Mouse (Mus musculus) heart, embryonic 14.5 days (tissue): ENCODE measurements around the gene Myh9. TPM values are rescaled to one million over a fixed set of nuclear protein-coding genes. Genes with fewer than 3 reads are reported as not detected.

Experiments used
- ATAC-seq: fragments of 200-750 bp; cut with Nextera tagmentation; 2 replicates; pipeline ENCODE4 v1.8.0; 2017; ENCODE audit warnings: low read depth, moderate TSS enrichment; ENCODE audit not compliant: insufficient number of reproducible peaks, insufficient read depth, low FRiP score
- H3K27ac ChIP-seq, 2 experiments: fragments of 200-500 bp in 1 of 2; fragments of 300-500 bp in 1 of 2; sonication (generic) in 1 of 2; replicated peaks in 1 of 2; 2 replicates each; pipeline ENCODE4 v1.5.1; 2012 to 2014; ENCODE audit warnings: low read depth in 2 of 2, low read length in 2 of 2, control low read depth in 1 of 2, mild to moderate bottlenecking in 1 of 2, mixed read lengths in 1 of 2; ENCODE audit not compliant: control insufficient read depth in 1 of 2, insufficient read depth in 1 of 2
- H3K27me3 ChIP-seq: fragments of 300-500 bp; sonication (generic); 2 replicates; pipeline ENCODE4 v1.6.1; 2014; ENCODE audit warnings: mild to moderate bottlenecking, low read length, control low read depth; ENCODE audit not compliant: control insufficient read depth, insufficient read depth
- H3K36me3 ChIP-seq: fragments of 300-500 bp; sonication (generic); 2 replicates; pipeline ENCODE4 v1.6.1; 2014; ENCODE audit warnings: mild to moderate bottlenecking, control low read depth, low read length, mixed read lengths; ENCODE audit not compliant: control insufficient read depth, insufficient read depth
- H3K4me1 ChIP-seq, 2 experiments: fragments of 200-500 bp in 1 of 2; fragments of 300-500 bp in 1 of 2; sonication (generic) in 1 of 2; 2 replicates each; pipeline ENCODE4 v1.6.1; 2012 to 2014; ENCODE audit warnings: low read length in 2 of 2, control low read depth in 1 of 2, mixed read lengths in 1 of 2; ENCODE audit not compliant: control insufficient read depth in 2 of 2, insufficient read depth in 2 of 2
- H3K4me2 ChIP-seq: fragments of 300-500 bp; sonication (generic); 2 replicates; pipeline ENCODE4 v1.6.1; 2014; ENCODE audit warnings: mild to moderate bottlenecking, low read length
- H3K4me3 ChIP-seq, 2 experiments: fragments of 200-500 bp in 1 of 2; fragments of 300-500 bp in 1 of 2; sonication (generic) in 1 of 2; 2 replicates each; pipeline ENCODE4 v1.5.1; 2012 to 2014; ENCODE audit warnings: low read length in 2 of 2, mild to moderate bottlenecking in 2 of 2, control low read depth in 1 of 2, low read depth in 1 of 2, moderate library complexity in 1 of 2; ENCODE audit not compliant: control insufficient read depth in 1 of 2, insufficient read depth in 1 of 2
- H3K9ac ChIP-seq: fragments of 300-500 bp; sonication (generic); 2 replicates; pipeline ENCODE4 v1.6.1; 2014; ENCODE audit warnings: mild to moderate bottlenecking, low read length
- H3K9me3 ChIP-seq: fragments of 300-500 bp; sonication (generic); 2 replicates; pipeline ENCODE4 v1.6.1; 2016; ENCODE audit warnings: low read length, control low read depth; ENCODE audit not compliant: control insufficient read depth
- WGBS: fragments of 180-500 bp; shearing (Covaris S2); extraction: QIAGEN DNeasy Blood & Tissue Kit; methylation state at CpG from one replicate; pipeline ENCODE4 v1.1.7; 2014; 5-methylcytosine and 5-hydroxymethylcytosine counted together
- polyA plus RNA-seq: library from polyadenylated mRNA; unstranded; fragments of >200 nt; fragmentation: Nextera tagmentation; extraction: Ambion mirVana; gene quantifications from 2 replicates; pipeline ENCODE4 v1.2.1, GENCODE M21; 2014

Myh9 gene
- polyA plus RNA-seq, 1 experiment from 2014 or later: 31.0 TPM

DNA sequence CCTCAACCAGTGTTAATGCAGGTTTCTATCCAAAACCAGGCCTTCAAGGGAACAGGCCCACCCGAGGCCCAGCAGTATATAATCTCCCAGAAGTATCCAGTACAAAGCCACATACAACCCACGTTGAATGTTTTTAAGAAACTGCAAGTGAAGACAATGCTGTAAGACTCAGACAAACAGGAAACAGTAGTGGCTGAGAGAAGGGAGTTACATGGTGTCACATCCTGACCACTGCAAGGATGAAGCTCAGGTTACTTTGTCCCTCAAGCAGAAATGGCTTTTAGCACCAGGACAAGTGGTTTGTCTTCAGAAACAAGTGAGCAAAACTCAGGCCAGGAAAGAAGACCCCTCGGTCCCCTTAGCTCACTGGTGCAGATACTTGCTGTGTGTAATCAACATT lies 52.8 kb downstream of the Myh9 start:
- H3K9ac ChIP-seq: peak overlapping the region; percentile 8; the same call in 1 of the 2 replicates
- H3K27ac ChIP-seq: peak overlapping the region in 1 of 2 experiments; percentile 37; a peak in 1 of 4 replicates
- no peak for ATAC-seq
- H3K36me3 ChIP-seq: peaks cover 100% of the 10 kb centered on the region
- H3K4me2 ChIP-seq: no peak overlapping the region
- H3K27me3 ChIP-seq: no peaks in the 10 kb centered on the region
- H3K9me3 ChIP-seq: no peaks in the 10 kb centered on the region
- H3K4me3 ChIP-seq: no peak overlapping the region
- WGBS: 78% methylated on average over 3 of the region's 3 CpGs
- peaks cover 0 to 7% of the 10 kb centered on the region in 2 experiments; a peak in 2 of 4 replicates for H3K4me1 ChIP-seq

DNA sequence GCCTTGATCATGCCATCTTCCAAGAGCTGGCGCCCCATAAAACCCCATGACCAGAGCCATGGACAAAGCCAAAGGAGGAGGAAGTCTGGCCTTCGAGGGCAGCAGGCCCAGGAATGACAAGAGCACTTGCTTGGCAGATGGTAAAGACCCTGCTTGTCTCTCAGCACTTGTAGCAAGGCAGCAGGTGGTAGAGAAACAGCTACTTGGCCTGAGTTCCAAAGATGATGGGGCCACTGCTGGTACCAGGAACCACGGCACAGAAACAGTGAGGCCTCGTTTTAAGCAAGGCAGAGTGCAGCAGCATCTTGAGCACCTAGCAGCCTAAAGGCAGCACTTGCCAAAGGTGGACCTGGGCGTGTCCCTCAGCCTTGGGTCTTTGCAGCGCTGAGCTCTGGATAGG lies 53.6 kb downstream of the Myh9 start:
- 90% methylated on average over 6 of the region's 6 CpGs for WGBS

DNA sequence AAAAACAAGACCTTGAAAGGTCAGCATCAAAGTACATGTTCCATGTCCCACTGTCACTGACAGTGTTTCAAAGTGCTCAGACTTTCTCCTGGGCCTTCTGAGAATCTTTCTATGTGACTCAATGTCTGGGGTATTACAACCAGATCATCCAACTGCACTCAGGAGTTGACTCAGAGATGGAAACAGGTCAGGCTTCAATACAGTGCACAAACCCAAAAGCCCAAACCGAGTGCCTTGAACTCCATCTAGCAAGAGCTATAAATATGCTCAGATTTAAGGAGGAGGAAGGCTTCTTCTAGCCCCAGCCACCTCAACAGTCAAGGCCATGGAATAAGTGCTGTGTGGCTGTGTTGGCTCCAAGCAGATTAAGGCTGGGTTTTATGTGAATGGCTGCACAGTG lies 56.2 kb downstream of the Myh9 start:
- Histone ChIP-seq H3K27ac (no peak overlapping the region), H3K9ac (no peak overlapping the region), H3K4me3 (no peak overlapping the region), H3K36me3 (peaks cover 100% of the 10 kb centered on the region), H3K4me1 (no peaks in the 10 kb centered on the region), H3K27me3 (no peaks in the 10 kb centered on the region), H3K9me3 (no peaks in the 10 kb centered on the region), H3K4me2 (no peak overlapping the region)
- no peak for ATAC-seq
- WGBS: 54% methylated on average over 1 of the region's 1 CpGs

More for the DNA sequence above, 53.6 kb downstream of the Myh9 start:
- peaks cover 100% of the 10 kb centered on the region for H3K36me3 ChIP-seq
- H3K4me2 ChIP-seq: no peak overlapping the region
- H3K4me1 ChIP-seq: no peaks in the 10 kb centered on the region; a peak in 1 of 4 replicates
- no peak overlapping the region for H3K27ac ChIP-seq
- H3K9ac ChIP-seq: no peak overlapping the region
- H3K4me3 ChIP-seq: no peak overlapping the region
- no peaks in the 10 kb centered on the region for H3K27me3 ChIP-seq
- H3K9me3 ChIP-seq: no peaks in the 10 kb centered on the region
- no peak for ATAC-seq

DNA sequence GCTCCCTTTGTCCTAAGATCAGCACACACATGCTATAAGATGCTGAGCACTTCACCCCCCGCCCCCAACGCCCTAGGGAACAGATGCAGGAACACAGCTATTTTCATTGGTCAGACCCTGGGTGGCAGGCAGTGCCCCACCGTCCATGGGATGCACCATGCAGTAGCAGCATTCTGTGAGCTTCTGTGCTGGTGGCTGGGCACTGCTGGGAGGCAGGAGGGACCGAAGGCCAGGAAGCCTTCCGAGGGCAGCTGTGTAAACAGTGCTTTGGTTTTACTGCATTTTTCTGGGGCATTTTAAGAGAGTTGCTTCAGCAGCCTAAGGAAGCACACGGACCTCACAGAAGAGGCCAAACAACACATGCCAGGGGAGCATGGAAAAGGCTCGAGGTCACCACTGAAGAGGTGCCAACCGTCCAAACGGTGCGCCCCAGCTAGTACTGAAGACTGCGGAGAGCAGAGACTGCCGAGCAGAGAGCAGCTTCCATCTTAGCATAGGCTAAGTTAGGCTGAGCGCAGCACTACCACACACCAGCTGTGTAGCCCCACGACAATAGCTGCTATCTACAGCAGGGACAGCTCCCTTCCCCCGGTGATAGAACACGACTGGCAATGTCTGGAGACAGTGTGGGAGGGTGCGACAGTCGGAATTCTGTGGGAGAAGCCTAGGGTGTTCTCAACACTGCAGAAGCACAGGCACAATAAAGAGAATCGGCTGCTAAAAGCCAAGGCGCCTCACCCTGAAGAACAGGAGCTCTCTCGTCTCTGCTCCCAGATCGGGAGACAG lies 57.7 kb downstream of the Myh9 start:
- Histone ChIP-seq H3K36me3 (peaks cover 100% of the 10 kb centered on the region), H3K27me3 (no peaks in the 10 kb centered on the region), H3K4me2 (no peak overlapping the region), H3K9ac (no peak overlapping the region), H3K4me3 (no peak overlapping the region), H3K27ac (no peak overlapping the region), H3K4me1 (no peaks in the 10 kb centered on the region), H3K9me3 (no peaks in the 10 kb centered on the region)
- WGBS: 71% methylated on average over 22 of the region's 22 CpGs
- ATAC-seq: no peak

DNA sequence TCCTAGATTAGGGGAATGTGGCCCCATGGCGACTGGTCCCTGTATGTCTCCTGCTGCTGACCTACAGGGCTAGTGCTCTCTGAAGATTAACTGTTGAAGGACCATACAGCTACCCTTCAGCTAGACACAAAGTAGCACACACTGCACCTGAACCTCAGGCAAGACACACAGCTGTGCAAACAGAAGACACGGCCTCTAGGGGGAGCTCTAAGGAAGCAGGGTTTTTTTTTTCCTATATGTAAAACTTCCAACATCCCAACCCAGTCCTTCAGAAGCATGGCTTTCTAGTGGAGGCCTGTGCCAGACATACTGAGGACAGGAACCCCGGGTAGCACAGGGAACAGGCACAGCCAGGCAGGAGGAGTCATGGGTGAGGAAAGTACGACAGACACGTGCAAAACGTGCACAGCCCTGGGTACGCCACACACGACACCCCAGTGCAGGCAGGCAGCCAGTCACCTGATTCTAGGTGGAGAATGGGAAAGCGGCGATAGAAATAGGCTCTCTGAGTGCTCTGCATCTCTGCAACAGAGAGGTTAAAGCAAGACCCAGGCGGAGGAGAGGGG lies 59.4 kb downstream of the Myh9 start:
- H3K9ac ChIP-seq: no peak overlapping the region
- WGBS: 73% methylated on average over 11 of the region's 11 CpGs
- no peak overlapping the region for H3K4me2 ChIP-seq
- no peak overlapping the region for H3K27ac ChIP-seq
- no peaks in the 10 kb centered on the region for H3K4me1 ChIP-seq
- ATAC-seq: no peak
- H3K36me3 ChIP-seq: peaks cover 100% of the 10 kb centered on the region
- H3K4me3 ChIP-seq: no peak overlapping the region
- no peaks in the 10 kb centered on the region for H3K27me3 ChIP-seq
- no peaks in the 10 kb centered on the region for H3K9me3 ChIP-seq

DNA sequence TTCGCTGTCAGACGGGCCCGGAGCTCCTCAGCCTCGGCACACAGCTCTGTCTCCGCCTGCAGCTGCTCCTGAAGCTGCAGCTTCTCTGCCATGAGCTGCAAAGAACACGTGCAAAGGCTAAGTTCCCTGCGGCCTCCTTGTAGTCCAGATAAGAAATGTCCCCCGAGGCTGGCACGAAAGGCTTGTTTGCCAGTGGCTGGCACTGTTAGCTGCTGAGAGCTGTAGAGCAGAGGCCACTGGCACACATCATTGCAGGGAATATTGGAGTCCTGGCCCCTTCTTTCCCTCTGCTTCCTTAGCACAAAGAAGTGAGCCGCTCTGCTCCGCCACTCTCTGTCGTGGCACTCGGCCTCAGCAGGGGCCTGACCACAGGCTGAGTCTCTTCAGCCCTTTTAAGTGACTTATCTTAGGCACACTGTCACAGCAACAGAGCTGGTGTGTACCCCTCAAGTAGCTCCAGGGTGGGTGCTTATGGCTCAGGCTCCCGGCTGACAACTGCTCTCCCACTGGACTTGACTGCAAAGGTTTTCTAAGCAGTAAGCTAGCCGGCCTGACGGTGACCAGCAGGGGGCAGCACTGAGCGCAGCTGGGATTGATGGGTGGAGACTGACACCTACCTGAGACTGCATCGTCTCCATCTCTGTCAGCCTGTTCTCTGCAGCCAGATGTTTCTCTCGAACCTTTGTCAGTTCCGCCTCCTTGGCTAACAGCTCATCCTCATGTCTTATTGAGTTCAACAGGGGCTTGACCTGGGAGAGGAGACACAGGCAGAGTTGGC lies 66.6 kb downstream of the Myh9 start:
- no peak overlapping the region for H3K27ac ChIP-seq
- peaks cover 100% of the 10 kb centered on the region for H3K36me3 ChIP-seq
- no peaks in the 10 kb centered on the region for H3K27me3 ChIP-seq
- H3K9me3 ChIP-seq: no peaks in the 10 kb centered on the region
- no peak for ATAC-seq
- H3K4me2 ChIP-seq: no peak overlapping the region
- H3K9ac ChIP-seq: no peak overlapping the region
- no peak overlapping the region for H3K4me3 ChIP-seq
- no peaks in the 10 kb centered on the region for H3K4me1 ChIP-seq
- WGBS: 69% methylated on average over 20 of the region's 20 CpGs

DNA sequence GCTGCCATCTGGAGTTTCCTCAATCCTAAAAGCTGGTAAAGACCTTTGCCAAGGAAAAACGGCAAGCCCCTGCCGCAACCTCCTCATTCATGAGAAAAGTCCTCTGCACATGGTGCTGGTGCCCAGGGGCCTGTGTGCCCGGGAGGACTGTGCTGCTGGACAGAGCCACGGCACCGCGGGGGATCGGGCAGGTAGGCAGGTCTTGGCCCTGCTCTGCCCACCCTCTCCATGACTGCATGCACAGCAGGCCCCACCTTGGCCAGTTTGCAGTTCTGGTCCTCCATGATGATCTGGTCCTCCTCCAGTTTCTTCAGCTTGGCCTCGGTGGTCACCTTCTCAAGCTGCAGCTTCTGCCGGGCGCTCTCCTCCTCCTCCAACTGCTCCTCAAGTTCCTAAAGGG lies 67.7 kb downstream of the Myh9 start:
- Histone ChIP-seq H3K27me3 (no peaks in the 10 kb centered on the region), H3K4me3 (no peak overlapping the region), H3K4me2 (no peak overlapping the region), H3K36me3 (peaks cover 100% of the 10 kb centered on the region), H3K4me1 (no peaks in the 10 kb centered on the region), H3K27ac (no peak overlapping the region), H3K9me3 (no peaks in the 10 kb centered on the region), H3K9ac (no peak overlapping the region)
- no peak for ATAC-seq
- WGBS: 95% methylated on average over 10 of the region's 10 CpGs
